In genomic region chr11:119919897-119920296, GRCm38 (mm10) we compare ENCODE assay signal across 8 mouse cellular contexts. TPM values are rescaled to one million over a fixed set of nuclear protein-coding genes. Genes with fewer than 3 reads are reported as not detected.
A peak's percentile ranks its signal among the peaks of the same experiment; 100 is the strongest.
DNase-seq lines count a peak whose midpoint lies in the region; ATAC-seq and TF ChIP-seq lines count a peak whose summit lies in the region.

No protein-coding gene starts in this region.

- H3K4me3 ChIP-seq in lung, postnatal 0 days (ENCODE audit: low read depth, low read length): no peak overlapping the region

- TF ChIP-seq EP300 in lung, postnatal 0 days (IDR thresholded peaks at IDR 0.05): no peak

- intact Hi-C loops in heart, postnatal 25 days (cut with DNase I): no loop called here

- H3K27ac ChIP-seq in lung, postnatal 0 days (ENCODE audit: low read length): no peak overlapping the region

- 68% methylated on average over 8 of the region's 8 CpGs for WGBS in lung, postnatal 0 days

- peak; percentile 46 for ATAC-seq in inflammation-experienced regulatory T-cells, adult 6 months
- ATAC-seq in lung, postnatal 0 days: 0 out of 2 replicates have a peak, but pooled peaks have one; percentile 15

- H3K4me1 ChIP-seq in lung, postnatal 0 days (ENCODE audit: insufficient read depth, low read depth, low read length): peaks cover 12% of the 10 kb centered on the region; the same call in 1 of the 2 replicates

- peak; percentile 94 for TF ChIP-seq CTCF in lung, postnatal 0 days (IDR thresholded peaks at IDR 0.05)

- H3K27me3 ChIP-seq in lung, postnatal 0 days (replicated peaks; ENCODE audit: insufficient read depth, low read length): no peaks in the 10 kb centered on the region

- no peaks in the 10 kb centered on the region for H3K9me3 ChIP-seq in lung, postnatal 0 days (ENCODE audit: low read length)

- H3K9ac ChIP-seq in lung, postnatal 0 days (replicated peaks; ENCODE audit: low read depth): no peak overlapping the region

- DNase-seq in heart, adult 18-20 months: peak; percentile 40 to 77
- DNase-seq in heart, postnatal 25 days (ENCODE audit: low spot score): no peak
- DNase-seq in 3T3-L1 (ENCODE audit: low read depth, low spot score) (peak; percentile 79), ZHBTc4 (ENCODE audit: low read depth, low spot score) (peak; percentile 89)
- peak; percentile 72 for DNase-seq in embryo, embryonic 10.5 days (ENCODE audit: low spot score)
- peak; percentile 71 for DNase-seq in lung, postnatal 0 days (ENCODE audit: low spot score)
- peak; percentile 53 to 56 for DNase-seq in spleen, postnatal 36 days (ENCODE audit: low spot score in 2 of 2)

- H3K4me2 ChIP-seq in lung, postnatal 0 days (replicated peaks; ENCODE audit: low read depth, low read length): no peak overlapping the region

- H3K36me3 ChIP-seq in lung, postnatal 0 days (ENCODE audit: insufficient read depth, low read length): peaks cover 27% of the 10 kb centered on the region

RNA-seq across cellular contexts. Expression of gene Chmp6, which starts 6.7 kb away (rescaled TPM):
- 10 to 100 TPM; 27.8 to 30.2 TPM for total RNA-seq in heart, adult 18-20 months (2021)
- 10 to 100 TPM; 29.5 to 30.4 TPM for total RNA-seq in heart, postnatal 25 days (2021)
- 10 to 100 TPM; 43.9 to 55.0 (median 52.0) TPM for polyA plus RNA-seq in inflammation-experienced regulatory T-cells, adult 6 months (2017; shearing (Covaris generic))
- polyA plus RNA-seq in lung, postnatal 0 days (2015; fragmentation: Nextera tagmentation; extraction: Ambion mirVana): 83.6 and 89.9 TPM in 2 replicates

RNA-seq across cellular contexts. Expression of gene Baiap2, which starts 22.7 kb away (rescaled TPM):
- total RNA-seq in heart, adult 18-20 months (2021): 10 to 100 TPM in 1 of 2 experiments, 1 to 10 TPM in 1; 6.5 to 10.7 TPM
- 1 to 10 TPM; 7.1 to 8.0 TPM for total RNA-seq in heart, postnatal 25 days (2021)
- 10 to 100 TPM in 1 of 3 experiments, 1 to 10 TPM in 2; 8.1 to 12.1 (median 9.6) TPM for polyA plus RNA-seq in inflammation-experienced regulatory T-cells, adult 6 months (2017; shearing (Covaris generic))
- 42.9 and 52.6 TPM in 2 replicates for polyA plus RNA-seq in lung, postnatal 0 days (2015; fragmentation: Nextera tagmentation; extraction: Ambion mirVana)
